Mouse (Mus musculus) NIH3T3 (cell line): ENCODE measurements around the gene Zfp781.
"Not testable (repeated sequence)": the region's sequence is repeated elsewhere in the genome, so short reads cannot be mapped to it uniquely, and the experiment has no call there.

ENCODE experiments used
- DNase-seq: peaks from one replicate; pipeline ENCODE4 v3.0.0-alpha.2; 2012; ENCODE audit warnings: low read depth

Zfp781 gene

GRCm38 (mm10) chr10:81929842-81930743 is at the start of gene Zfp781:
Zfp781 (minus strand) TSS chr10:81930480.
- not testable (repeated sequence) for DNase-seq

DNA sequence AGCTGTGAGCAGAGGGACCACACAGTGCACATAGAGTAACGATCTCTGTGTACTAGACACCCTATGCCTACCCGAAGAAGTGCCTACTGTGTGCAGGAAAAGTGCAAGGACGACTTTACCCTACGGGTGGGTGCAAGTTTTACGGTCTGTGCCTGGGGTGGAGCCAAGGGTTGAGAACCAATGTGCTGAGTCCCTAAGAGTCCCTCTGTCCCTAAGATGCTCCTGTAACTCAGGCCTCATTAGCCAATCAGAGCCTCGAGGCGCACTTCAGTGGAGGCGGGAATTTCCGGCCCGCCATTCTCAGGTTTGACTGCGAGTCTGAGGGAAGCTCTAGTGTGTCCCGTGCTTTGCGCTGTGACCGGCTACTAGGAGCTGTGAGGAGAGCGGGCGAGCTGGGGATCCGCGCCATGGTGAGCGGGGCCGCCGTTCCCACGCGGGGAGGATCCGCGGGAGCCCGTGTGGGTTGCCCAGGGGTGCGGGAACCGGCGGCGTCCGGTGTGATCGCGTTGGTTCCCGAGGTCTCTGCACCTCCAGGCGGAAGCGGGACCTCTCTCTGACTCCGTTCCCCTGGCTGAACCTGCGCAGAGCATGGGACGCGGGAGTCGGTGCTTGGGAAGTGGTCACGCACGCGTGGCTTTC is 48.2 kb upstream of the Zfp781 start:
- DNase-seq = not testable (repeated sequence)

DNA sequence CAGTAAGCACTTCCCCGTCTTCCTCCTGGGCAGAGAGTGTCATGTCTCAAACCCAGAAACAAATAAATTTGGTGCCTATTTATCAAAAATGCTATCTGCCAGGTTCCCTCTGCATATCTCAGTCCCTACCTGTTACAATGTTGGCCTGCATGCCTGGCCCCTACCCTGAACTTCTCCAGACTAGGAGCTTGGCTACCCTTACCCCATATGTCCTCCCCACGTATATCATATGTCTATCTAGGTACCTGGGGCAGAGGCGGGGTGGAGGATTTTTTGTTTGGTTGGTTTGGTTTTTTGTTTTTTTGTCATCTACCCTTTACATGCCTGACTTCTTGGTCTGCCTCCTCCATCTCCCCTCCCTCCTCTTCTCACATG is 451 bp upstream of the Zfp781 start:
- not testable (repeated sequence) for DNase-seq

- not testable (repeated sequence) for DNase-seq
These were observed 66.6 kb downstream of the Zfp781 start, which contains the start of gene Gm32687 for GRCm38 (mm10) chr10:81863409-81864407. Gm32687 (plus strand) TSS chr10:81863934.
